Comparison of ENCODE assay signal across 16 mouse cellular contexts in genomic region chr16:12454791-12455190, GRCm38 (mm10).
DNase-seq lines count a peak whose midpoint lies in the region; TF ChIP-seq lines count a peak whose summit lies in the region.
"Had no signal": no experiment of that assay in that cellular context is flagged by ENCODE, and none has a peak within 500 bp of the region (broad histone marks: within the 10 kb centered on the region; RNA-seq: fewer than 3 reads in every experiment).

No protein-coding gene starts in this region.

- no peaks in the 10 kb centered on the region for H3K4me1 ChIP-seq in embryonic facial prominence, embryonic 10.5 days
- H3K4me1 ChIP-seq: lung, embryonic 15.5 days; megakaryocyte, embryonic 14.5 days; neural tube, embryonic 15.5 days; stomach, embryonic 15.5 days had no signal

- intact Hi-C loops in left cerebral cortex, adult 2 months (cut with DNase I), result no loop called here

- peak; percentile 29 to 36 for DNase-seq in cerebellum, postnatal 10 days
- DNase-seq in cerebellum, postnatal 4 days (ENCODE audit: low spot score in 2 of 2), result no peak
- peak; percentile 35 for DNase-seq in right cerebral cortex, adult 18-20 months
- no peak for DNase-seq in right cerebral cortex, postnatal 14 days
- DNase-seq in left cerebral cortex, adult 2 months (ENCODE audit: extremely low spot score in 1 of 2, low spot score in 2 of 2), result peak; percentile 25 to 26
- DNase-seq in embryonic facial prominence, embryonic 10.5 days (ENCODE audit: low spot score), result no peak
- no peak for DNase-seq in gastrocnemius, postnatal 25 days
- DNase-seq in ovary, adult 18-20 months (ENCODE audit: low spot score), result no peak
- DNase-seq: heart, adult 2 months; kidney, adult 8-10 months; thymus, postnatal 14 days had no signal

- H3K27me3 ChIP-seq in embryonic facial prominence, embryonic 10.5 days (replicated peaks; ENCODE audit: low read depth, poor library complexity, severe bottlenecking), result no peaks in the 10 kb centered on the region
- H3K27me3 ChIP-seq: lung, embryonic 15.5 days; megakaryocyte, embryonic 14.5 days; neural tube, embryonic 15.5 days; Patski; stomach, embryonic 15.5 days had no signal

- no peaks in the 10 kb centered on the region for H3K9me3 ChIP-seq in embryonic facial prominence, embryonic 10.5 days
- H3K9me3 ChIP-seq: lung, embryonic 15.5 days; megakaryocyte, embryonic 14.5 days; neural tube, embryonic 15.5 days; stomach, embryonic 15.5 days had no signal

- H3K36me3 ChIP-seq in embryonic facial prominence, embryonic 10.5 days (replicated peaks), result no peaks in the 10 kb centered on the region
- H3K36me3 ChIP-seq: lung, embryonic 15.5 days; neural tube, embryonic 15.5 days; stomach, embryonic 15.5 days had no signal

- no peak overlapping the region for H3K4me3 ChIP-seq in left cerebral cortex, adult 2 months
- H3K4me3 ChIP-seq in embryonic facial prominence, embryonic 10.5 days, result no peak overlapping the region
- H3K4me3 ChIP-seq: heart, adult 2 months; lung, embryonic 15.5 days; megakaryocyte, embryonic 14.5 days; neural tube, embryonic 15.5 days; stomach, embryonic 15.5 days had no signal

- no peak for TF ChIP-seq CTCF in left cerebral cortex, adult 2 months (IDR thresholded peaks at IDR 0.05)

- 81% methylated on average over 4 of the region's 4 CpGs for WGBS in embryonic facial prominence, embryonic 10.5 days

- H3K27ac ChIP-seq in left cerebral cortex, adult 2 months, result no peak overlapping the region
- no peak overlapping the region for H3K27ac ChIP-seq in embryonic facial prominence, embryonic 10.5 days (replicated peaks)
- H3K27ac ChIP-seq: heart, adult 2 months; lung, embryonic 15.5 days; neural tube, embryonic 15.5 days; stomach, embryonic 15.5 days had no signal

Comparison
In these comparisons a context has a peak if more than half of its experiments do, and no peak if none do; other contexts are left out.
1. DNase-seq: peak in cerebellum, postnatal 10 days (2 of 2), right cerebral cortex, adult 18-20 months (single experiment) and left cerebral cortex, adult 2 months (2 of 2); none in cerebellum, postnatal 4 days (0 of 2), right cerebral cortex, postnatal 14 days (single experiment), embryonic facial prominence, embryonic 10.5 days (single experiment), gastrocnemius, postnatal 25 days (single experiment) and ovary, adult 18-20 months (single experiment).